Mouse (Mus musculus): ENCODE data around the gene Olfr64. TPM values are rescaled to one million over a fixed set of nuclear protein-coding genes. Genes with fewer than 3 reads are reported as not detected.

The Olfr64 gene
- not detected in 2 replicates for polyA plus RNA-seq (2014; fragmentation: Nextera tagmentation; extraction: Ambion mirVana)

DNA sequence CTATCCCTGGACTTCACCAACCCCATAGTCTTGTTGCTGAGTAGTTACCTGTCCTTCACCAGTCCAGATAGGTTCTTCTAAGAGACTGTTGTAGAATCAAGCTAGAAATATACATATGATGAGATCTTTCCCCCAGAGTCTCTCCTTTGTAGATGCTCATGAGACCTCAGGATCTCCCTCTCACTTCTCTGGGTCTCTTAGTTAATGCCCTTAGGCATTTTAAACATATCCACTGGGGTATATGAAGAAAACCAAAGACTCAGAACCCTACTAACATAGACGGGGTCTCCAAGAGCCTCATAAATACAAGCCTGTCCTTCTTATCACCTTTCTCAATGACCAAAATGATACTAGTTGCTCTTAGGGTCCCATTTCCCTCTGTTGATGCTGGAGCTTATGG lies at the start of gene Olfr64:
TSS of gene Olfr64 (minus strand) at position 101 of the 400 bp plus-strand sequence.
- no peaks in the 10 kb centered on the region for H3K4me1 ChIP-seq (ENCODE audit: control insufficient read depth, insufficient read depth, low read length)
- H3K4me3 ChIP-seq (ENCODE audit: low read depth, low read length), result no peak within 1 kb of the TSS
- H3K36me3 ChIP-seq (ENCODE audit: control insufficient read depth, insufficient read depth, low read length), result no peaks in the 10 kb centered on the region
- DNase-seq (ENCODE audit: low spot score) (no peak), ATAC-seq (ENCODE audit: low read depth) (no peak)
- no peak within 1 kb of the TSS for H3K27ac ChIP-seq (replicated peaks; ENCODE audit: low read depth, low read length)
- H3K9me3 ChIP-seq (ENCODE audit: control insufficient read depth, low read length), result no peaks in the 10 kb centered on the region
- H3K9ac ChIP-seq (ENCODE audit: low read depth, low read length), result no peak within 1 kb of the TSS
- H3K27me3 ChIP-seq (replicated peaks; ENCODE audit: control insufficient read depth, insufficient read depth, low read length), result no peaks in the 10 kb centered on the region
- no peak within 1 kb of the TSS for H3K4me2 ChIP-seq (ENCODE audit: low read depth, low read length)
- WGBS, result 67% methylated on average over 1 of the region's 1 CpGs

- no peaks in the 10 kb centered on the region for H3K9me3 ChIP-seq (ENCODE audit: control insufficient read depth, low read length)
- H3K4me2 ChIP-seq (ENCODE audit: low read depth, low read length), result no peak overlapping the region
- H3K27me3 ChIP-seq (replicated peaks; ENCODE audit: control insufficient read depth, insufficient read depth, low read length), result no peaks in the 10 kb centered on the region
- peak; percentile 48 for DNase-seq (ENCODE audit: low spot score)
- no peaks in the 10 kb centered on the region for H3K36me3 ChIP-seq (ENCODE audit: control insufficient read depth, insufficient read depth, low read length)
- H3K9ac ChIP-seq (ENCODE audit: low read depth, low read length), result no peak overlapping the region
- H3K4me3 ChIP-seq (ENCODE audit: low read depth, low read length), result no peak overlapping the region
- no peaks in the 10 kb centered on the region for H3K4me1 ChIP-seq (ENCODE audit: control insufficient read depth, insufficient read depth, low read length)
- no peak overlapping the region for H3K27ac ChIP-seq (replicated peaks; ENCODE audit: low read depth, low read length)
- no peak for ATAC-seq (ENCODE audit: low read depth)
- WGBS, result 20% methylated on average over 2 of the region's 2 CpGs
These were observed 48.4 kb upstream of the Olfr64 start for GRCm38 (mm10) chr7:103942730-103943129.

DNA sequence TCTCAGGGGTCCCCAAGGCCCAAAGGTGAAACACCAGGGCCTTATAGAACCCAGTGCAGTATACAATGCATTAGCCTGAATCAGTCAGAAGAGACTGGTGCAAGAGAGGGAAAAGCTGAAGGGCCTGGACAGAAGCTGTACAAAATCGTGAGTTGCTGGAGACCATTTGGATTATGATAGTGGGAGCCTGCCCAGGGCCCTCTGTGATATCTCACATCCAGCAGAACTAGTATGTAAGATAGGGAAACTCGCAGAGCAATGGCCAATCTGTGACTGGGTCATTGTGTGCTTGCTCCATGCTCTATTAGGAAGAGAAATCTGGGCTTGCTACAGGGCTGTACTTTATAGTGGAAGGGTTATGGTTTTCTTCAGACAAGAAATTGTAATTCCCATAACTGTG lies 40.0 kb upstream of the Olfr64 start, which contains the start of gene Olfr632:
TSS of gene Olfr632 (plus strand) at position 84 of the 400 bp plus-strand sequence.
- Histone ChIP-seq H3K27me3 (replicated peaks; ENCODE audit: control insufficient read depth, insufficient read depth, low read length) (no peaks in the 10 kb centered on the region), H3K4me2 (ENCODE audit: low read depth, low read length) (no peak within 1 kb of the TSS), H3K36me3 (ENCODE audit: control insufficient read depth, insufficient read depth, low read length) (no peaks in the 10 kb centered on the region), H3K4me1 (ENCODE audit: control insufficient read depth, insufficient read depth, low read length) (no peaks in the 10 kb centered on the region), H3K27ac (replicated peaks; ENCODE audit: low read depth, low read length) (no peak within 1 kb of the TSS), H3K9me3 (ENCODE audit: control insufficient read depth, low read length) (no peaks in the 10 kb centered on the region), H3K9ac (ENCODE audit: low read depth, low read length) (no peak within 1 kb of the TSS), H3K4me3 (ENCODE audit: low read depth, low read length) (no peak within 1 kb of the TSS)
- DNase-seq (ENCODE audit: low spot score) (no peak), ATAC-seq (ENCODE audit: low read depth) (no peak)
- 79% methylated on average over 2 of the region's 2 CpGs for WGBS

DNA sequence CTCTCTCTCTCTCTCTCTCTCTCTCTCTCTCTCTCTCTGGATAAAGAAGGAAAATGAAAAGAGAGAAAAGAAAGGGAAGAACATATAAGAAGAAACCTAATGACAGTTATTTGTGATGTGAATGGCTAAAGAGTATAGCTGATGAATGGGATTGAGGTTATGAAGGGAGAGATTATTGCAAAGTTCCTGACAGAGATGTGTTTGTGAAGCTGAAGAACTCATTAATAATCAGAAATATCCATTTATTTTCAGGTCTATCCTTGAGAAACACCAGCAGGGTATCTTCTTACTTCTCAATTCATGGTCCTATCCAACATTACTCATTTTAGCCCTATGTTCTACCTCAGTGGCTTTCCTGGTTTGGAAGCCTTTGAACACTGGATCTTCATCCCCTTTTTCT lies 34.2 kb upstream of the Olfr64 start, which contains the start of gene Olfr631:
TSS of gene Olfr631 (plus strand) at position 301 of the 400 bp plus-strand sequence.
- Histone ChIP-seq H3K27me3 (replicated peaks; ENCODE audit: control insufficient read depth, insufficient read depth, low read length) (no peaks in the 10 kb centered on the region), H3K27ac (replicated peaks; ENCODE audit: low read depth, low read length) (no peak within 1 kb of the TSS), H3K4me1 (ENCODE audit: control insufficient read depth, insufficient read depth, low read length) (no peaks in the 10 kb centered on the region), H3K9ac (ENCODE audit: low read depth, low read length) (no peak within 1 kb of the TSS), H3K36me3 (ENCODE audit: control insufficient read depth, insufficient read depth, low read length) (no peaks in the 10 kb centered on the region), H3K4me2 (ENCODE audit: low read depth, low read length) (no peak within 1 kb of the TSS), H3K9me3 (ENCODE audit: control insufficient read depth, low read length) (no peaks in the 10 kb centered on the region), H3K4me3 (ENCODE audit: low read depth, low read length) (no peak within 1 kb of the TSS)
- ATAC-seq (ENCODE audit: low read depth) (no peak), DNase-seq (ENCODE audit: low spot score) (no peak)

DNA sequence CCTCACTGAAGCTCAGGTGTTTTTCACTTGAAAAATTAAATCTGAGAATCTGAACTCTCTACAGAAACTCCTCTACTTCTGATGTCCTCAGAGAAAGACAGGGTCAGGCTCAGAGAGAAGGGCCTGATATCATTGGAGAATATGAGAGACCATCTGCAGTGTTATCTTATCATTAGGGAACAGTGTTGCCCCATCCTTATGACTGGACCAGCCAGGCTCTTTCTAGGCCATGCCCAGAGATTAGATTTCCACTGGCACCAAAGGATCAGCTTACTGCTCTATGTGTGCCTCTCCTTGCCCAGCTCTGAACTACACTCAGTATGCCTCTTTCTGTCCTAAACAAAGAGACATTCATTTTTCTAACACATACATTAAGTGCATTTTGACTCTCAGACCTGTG lies 21.1 kb upstream of the Olfr64 start:
- Histone ChIP-seq H3K9me3 (ENCODE audit: control insufficient read depth, low read length) (no peaks in the 10 kb centered on the region), H3K27me3 (replicated peaks; ENCODE audit: control insufficient read depth, insufficient read depth, low read length) (no peaks in the 10 kb centered on the region), H3K4me3 (ENCODE audit: low read depth, low read length) (no peak overlapping the region), H3K27ac (replicated peaks; ENCODE audit: low read depth, low read length) (no peak overlapping the region), H3K4me2 (ENCODE audit: low read depth, low read length) (no peak overlapping the region), H3K9ac (ENCODE audit: low read depth, low read length) (no peak overlapping the region), H3K4me1 (ENCODE audit: control insufficient read depth, insufficient read depth, low read length) (no peaks in the 10 kb centered on the region), H3K36me3 (ENCODE audit: control insufficient read depth, insufficient read depth, low read length) (no peaks in the 10 kb centered on the region)
- ATAC-seq (ENCODE audit: low read depth) (no peak), DNase-seq (ENCODE audit: low spot score) (no peak)

GRCm38 (mm10) chr7:103912969-103913511 lies 18.8 kb upstream of the Olfr64 start:
- no peak for ATAC-seq (ENCODE audit: low read depth)
- DNase-seq (ENCODE audit: low spot score), result peak; percentile 1

DNA sequence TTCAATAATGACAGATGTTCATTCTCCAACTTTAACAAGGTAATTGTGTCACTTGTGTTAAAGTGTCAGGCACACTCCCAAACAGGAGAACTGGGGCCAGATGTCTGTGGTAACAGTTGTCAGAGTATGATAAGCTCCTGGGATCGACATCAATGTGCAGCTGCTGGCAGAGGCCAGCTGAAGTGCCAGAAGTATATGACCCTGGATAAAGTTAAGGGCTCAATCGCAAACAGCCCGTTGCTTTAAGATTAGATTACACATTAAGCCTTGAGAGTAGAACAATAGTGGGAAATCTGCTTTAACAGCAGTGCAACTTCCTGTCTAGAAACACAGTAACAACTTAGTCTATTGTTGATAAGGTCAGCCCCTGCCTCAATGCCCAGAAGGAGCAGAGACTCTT lies 15.8 kb upstream of the Olfr64 start:
- H3K4me3 ChIP-seq (ENCODE audit: low read depth, low read length), result no peak overlapping the region

More at GRCm38 (mm10) chr7:103912969-103913511, 18.8 kb upstream of the Olfr64 start:
- Histone ChIP-seq H3K27ac (replicated peaks; ENCODE audit: low read depth, low read length) (no peak overlapping the region), H3K9me3 (ENCODE audit: control insufficient read depth, low read length) (no peaks in the 10 kb centered on the region), H3K4me1 (ENCODE audit: control insufficient read depth, insufficient read depth, low read length) (no peaks in the 10 kb centered on the region), H3K4me3 (ENCODE audit: low read depth, low read length) (no peak overlapping the region), H3K4me2 (ENCODE audit: low read depth, low read length) (no peak overlapping the region), H3K9ac (ENCODE audit: low read depth, low read length) (no peak overlapping the region), H3K36me3 (ENCODE audit: control insufficient read depth, insufficient read depth, low read length) (no peaks in the 10 kb centered on the region), H3K27me3 (replicated peaks; ENCODE audit: control insufficient read depth, insufficient read depth, low read length) (no peaks in the 10 kb centered on the region)
- WGBS, result 37% methylated on average over 8 of the region's 8 CpGs

DNA sequence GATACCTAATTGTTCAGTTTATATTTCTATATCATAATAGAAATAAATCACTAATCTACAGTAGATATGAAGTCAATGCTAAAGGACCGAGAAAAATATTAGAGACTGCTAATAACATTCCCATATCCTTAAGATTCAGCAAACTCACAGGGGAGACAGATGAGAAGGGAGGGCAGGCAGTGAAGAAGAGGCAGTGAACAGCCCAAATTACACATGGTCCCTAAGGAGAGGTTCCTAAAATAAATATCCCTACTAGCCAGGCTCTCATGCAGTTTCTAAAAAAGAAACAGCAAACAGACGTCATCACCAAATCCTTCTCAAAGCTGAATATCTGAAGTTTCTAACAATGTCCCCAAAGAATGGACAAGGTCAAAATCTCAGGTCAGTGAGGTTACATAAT lies 8.9 kb upstream of the Olfr64 start, which contains the start of gene Olfr65:
TSS of gene Olfr65 (plus strand) at position 301 of the 400 bp plus-strand sequence.
- no peaks in the 10 kb centered on the region for H3K36me3 ChIP-seq (ENCODE audit: control insufficient read depth, insufficient read depth, low read length)
- DNase-seq (ENCODE audit: low spot score) (no peak), ATAC-seq (ENCODE audit: low read depth) (no peak)
- no peaks in the 10 kb centered on the region for H3K4me1 ChIP-seq (ENCODE audit: control insufficient read depth, insufficient read depth, low read length)
- H3K27me3 ChIP-seq (replicated peaks; ENCODE audit: control insufficient read depth, insufficient read depth, low read length), result no peaks in the 10 kb centered on the region
- H3K9ac ChIP-seq (ENCODE audit: low read depth, low read length), result no peak within 1 kb of the TSS
- H3K4me3 ChIP-seq (ENCODE audit: low read depth, low read length), result no peak within 1 kb of the TSS
- no peak within 1 kb of the TSS for H3K27ac ChIP-seq (replicated peaks; ENCODE audit: low read depth, low read length)
- no peaks in the 10 kb centered on the region for H3K9me3 ChIP-seq (ENCODE audit: control insufficient read depth, low read length)
- 73% methylated on average over 2 of the region's 2 CpGs for WGBS
- no peak within 1 kb of the TSS for H3K4me2 ChIP-seq (ENCODE audit: low read depth, low read length)

More for the DNA sequence above, 15.8 kb upstream of the Olfr64 start:
- Histone ChIP-seq H3K9me3 (ENCODE audit: control insufficient read depth, low read length) (no peaks in the 10 kb centered on the region), H3K27ac (replicated peaks; ENCODE audit: low read depth, low read length) (no peak overlapping the region), H3K27me3 (replicated peaks; ENCODE audit: control insufficient read depth, insufficient read depth, low read length) (no peaks in the 10 kb centered on the region), H3K4me2 (ENCODE audit: low read depth, low read length) (no peak overlapping the region), H3K36me3 (ENCODE audit: control insufficient read depth, insufficient read depth, low read length) (no peaks in the 10 kb centered on the region), H3K4me1 (ENCODE audit: control insufficient read depth, insufficient read depth, low read length) (no peaks in the 10 kb centered on the region), H3K9ac (ENCODE audit: low read depth, low read length) (no peak overlapping the region)
- WGBS, result 21% methylated on average over 3 of the region's 3 CpGs
- DNase-seq (ENCODE audit: low spot score), result peak; percentile 34
- no peak for ATAC-seq (ENCODE audit: low read depth)

DNA sequence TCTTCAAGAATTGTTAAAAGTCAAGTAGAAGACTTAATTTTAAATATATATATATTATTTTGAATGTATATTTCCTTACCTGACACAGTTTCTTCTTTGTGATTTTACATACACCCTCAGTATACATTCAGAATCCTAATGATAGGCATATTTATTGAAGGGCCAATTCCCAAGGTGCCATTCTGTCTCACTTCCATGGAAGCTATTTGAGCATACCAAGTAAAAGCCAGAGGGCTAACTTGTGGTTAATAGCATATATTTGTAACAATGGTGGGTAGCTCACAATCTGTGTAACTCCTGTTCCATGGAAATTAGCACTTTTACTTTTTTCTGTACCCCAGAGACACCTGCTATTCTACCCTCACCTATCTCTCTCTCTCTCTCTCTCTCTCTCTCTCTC lies 8.1 kb downstream of the Olfr64 start, which contains the start of gene Olfr66:
TSS of gene Olfr66 (minus strand) at position 101 of the 400 bp plus-strand sequence.
- H3K9me3 ChIP-seq (ENCODE audit: control insufficient read depth, low read length), result no peaks in the 10 kb centered on the region
- DNase-seq (ENCODE audit: low spot score) (no peak), ATAC-seq (ENCODE audit: low read depth) (no peak)
- H3K4me2 ChIP-seq (ENCODE audit: low read depth, low read length), result no peak within 1 kb of the TSS
- H3K36me3 ChIP-seq (ENCODE audit: control insufficient read depth, insufficient read depth, low read length), result no peaks in the 10 kb centered on the region
- no peak within 1 kb of the TSS for H3K27ac ChIP-seq (replicated peaks; ENCODE audit: low read depth, low read length)
- no peak within 1 kb of the TSS for H3K4me3 ChIP-seq (ENCODE audit: low read depth, low read length)
- no peaks in the 10 kb centered on the region for H3K27me3 ChIP-seq (replicated peaks; ENCODE audit: control insufficient read depth, insufficient read depth, low read length)
- no peaks in the 10 kb centered on the region for H3K4me1 ChIP-seq (ENCODE audit: control insufficient read depth, insufficient read depth, low read length)
- no peak within 1 kb of the TSS for H3K9ac ChIP-seq (ENCODE audit: low read depth, low read length)
